Comparison of ENCODE assay signal across 8 mouse cellular contexts in genomic region chr12:73044221-73045045, GRCm38 (mm10). TPM values are rescaled to one million over a fixed set of nuclear protein-coding genes. Genes with fewer than 3 reads are reported as not detected.
A peak's percentile ranks its signal among the peaks of the same experiment; 100 is the strongest.
DNase-seq lines count a peak whose midpoint lies in the region; ATAC-seq lines count a peak whose summit lies in the region.

No protein-coding gene starts in this region.

- H3K4me1 ChIP-seq in embryonic facial prominence, embryonic 12.5 days, result peaks cover 30% of the 10 kb centered on the region; the same call in 1 of the 2 replicates
- H3K4me1 ChIP-seq in limb, embryonic 13.5 days, result peaks cover 38% of the 10 kb centered on the region

- under 1% methylated on average over 53 of the region's 53 CpGs for WGBS in embryonic facial prominence, embryonic 12.5 days
- under 1% methylated on average over 49 of the region's 53 CpGs for WGBS in limb, embryonic 13.5 days

- intact Hi-C loops in heart, postnatal 10 days (cut with DNase I), result loop anchor here (5.0 kb wide), 2 partner anchors 102 to 243 kb away; partner anchors contain the start of genes 4930447C04Rik, Slc38a6 and Trmt5

- no peak for ATAC-seq in embryonic facial prominence, embryonic 12.5 days (ENCODE audit: insufficient number of reproducible peaks, insufficient read depth, low FRiP score, low TSS enrichment)
- ATAC-seq in limb, embryonic 13.5 days (ENCODE audit: low FRiP score, low read depth), result no peak

- peaks cover 29% of the 10 kb centered on the region; the same call in 1 of the 2 replicates for H3K27me3 ChIP-seq in embryonic facial prominence, embryonic 12.5 days
- peaks cover 68% of the 10 kb centered on the region for H3K27me3 ChIP-seq in limb, embryonic 13.5 days

- H3K9ac ChIP-seq in embryonic facial prominence, embryonic 12.5 days, result peak overlapping the region; percentile 99
- peak overlapping the region; percentile 96 for H3K9ac ChIP-seq in limb, embryonic 13.5 days

- H3K4me3 ChIP-seq in embryonic facial prominence, embryonic 12.5 days, result peak overlapping the region; percentile 77
- H3K4me3 ChIP-seq in limb, embryonic 13.5 days, result peak overlapping the region; percentile 77

- peak overlapping the region; percentile 67 for H3K4me2 ChIP-seq in embryonic facial prominence, embryonic 12.5 days (replicated peaks)
- peak overlapping the region; percentile 77 for H3K4me2 ChIP-seq in limb, embryonic 13.5 days (replicated peaks)

- DNase-seq in urinary bladder, adult 2 months (ENCODE audit: low spot score), result peak; percentile 60
- no peak for DNase-seq in urinary bladder, postnatal 36 days (ENCODE audit: low spot score in 2 of 2)
- DNase-seq in heart, postnatal 10 days, result peak; percentile 66 to 73
- DNase-seq in retina, postnatal 1 day, result peak; percentile 59
- DNase-seq in layer of hippocampus, adult 18-20 months (ENCODE audit: low spot score in 2 of 2), result no peak
- no peak for DNase-seq in left cerebral cortex, adult 11 months (ENCODE audit: low spot score)

- no peaks in the 10 kb centered on the region for H3K9me3 ChIP-seq in embryonic facial prominence, embryonic 12.5 days
- H3K9me3 ChIP-seq in limb, embryonic 13.5 days, result no peaks in the 10 kb centered on the region

- H3K36me3 ChIP-seq in embryonic facial prominence, embryonic 12.5 days, result peaks cover 12% of the 10 kb centered on the region
- H3K36me3 ChIP-seq in limb, embryonic 13.5 days, result 0 out of 2 replicates have a peak, but pooled peaks cover 2% of the 10 kb centered on the region

- H3K27ac ChIP-seq in embryonic facial prominence, embryonic 12.5 days, result peak overlapping the region; percentile 94
- peak overlapping the region; percentile 88 for H3K27ac ChIP-seq in limb, embryonic 13.5 days

RNA-seq across cellular contexts. Expression of gene Six1, which starts 9.3 kb away (rescaled TPM):
- polyA plus RNA-seq in urinary bladder, adult 2 months (2012; rRNA removed), result 1.1 and 1.8 TPM in 2 replicates
- 73.0 and 75.3 TPM in 2 replicates for polyA plus RNA-seq in embryonic facial prominence, embryonic 12.5 days (2016; fragmentation: Nextera tagmentation; extraction: Ambion mirVana)
- total RNA-seq in heart, postnatal 10 days (2021), result under 1 TPM; 0.53 to 0.92 TPM
- 47.0 and 50.0 TPM in 2 replicates for polyA plus RNA-seq in limb, embryonic 13.5 days (2015; fragmentation: Nextera tagmentation; extraction: Ambion mirVana)
- total RNA-seq in layer of hippocampus, adult 18-20 months (2021), result under 1 TPM; 0.15 to 0.69 TPM

Comparison
In these comparisons a context has a peak if more than half of its experiments do, and no peak if none do; other contexts are left out.
1. DNase-seq: peak in urinary bladder, adult 2 months (single experiment), heart, postnatal 10 days (2 of 2) and retina, postnatal 1 day (single experiment); none in urinary bladder, postnatal 36 days (0 of 2), layer of hippocampus, adult 18-20 months (0 of 2) and left cerebral cortex, adult 11 months (single experiment).
2. RNA of gene Six1, which starts 9.3 kb away (polyA plus RNA-seq): 73.0 to 75.3 TPM in embryonic facial prominence, embryonic 12.5 days and 47.0 to 50.0 TPM in limb, embryonic 13.5 days; 1.1 to 1.8 TPM in urinary bladder, adult 2 months; every median in the first group is over 10 times any median in the second.